Mouse (Mus musculus): Measurements from ENCODE around the gene Vmn1r81. TPM values are rescaled to one million over a fixed set of nuclear protein-coding genes. Genes with fewer than 3 reads are reported as not detected.

Vmn1r81 gene
- not detected for polyA plus RNA-seq (2014; fragmentation: Illumina TruSeq; extraction: RNeasy Lipid Tissue Mini Kit (QIAGEN cat#74804); ENCODE audit: low read depth, low replicate concordance)

GRCm38 (mm10) chr7:12268169-12268568 lies at the start of gene Vmn1r81:
TSS of gene Vmn1r81 (minus strand) at chr7:12268269.

GRCm38 (mm10) chr7:12300130-12300529 lies 32.1 kb upstream of the Vmn1r81 start, which contains the start of gene Vmn1r82:
TSS of gene Vmn1r82 (plus strand) at chr7:12300430.

Other genes starting within 250 kb of the Vmn1r81 start
- not detected for gene Vmn1r77, start 231.5 kb downstream of the Vmn1r81 start, polyA plus RNA-seq (2014; fragmentation: Illumina TruSeq; extraction: RNeasy Lipid Tissue Mini Kit (QIAGEN cat#74804); ENCODE audit: low read depth, low replicate concordance)
- gene Vmn1r78, start 118.0 kb downstream of the Vmn1r81 start, polyA plus RNA-seq (2014; fragmentation: Illumina TruSeq; extraction: RNeasy Lipid Tissue Mini Kit (QIAGEN cat#74804); ENCODE audit: low read depth, low replicate concordance), result not detected
- gene Vmn1r79, start 97.0 kb downstream of the Vmn1r81 start, polyA plus RNA-seq (2014; fragmentation: Illumina TruSeq; extraction: RNeasy Lipid Tissue Mini Kit (QIAGEN cat#74804); ENCODE audit: low read depth, low replicate concordance), result not detected
- gene Vmn1r80, start 79.0 kb downstream of the Vmn1r81 start, polyA plus RNA-seq (2014; fragmentation: Illumina TruSeq; extraction: RNeasy Lipid Tissue Mini Kit (QIAGEN cat#74804); ENCODE audit: low read depth, low replicate concordance), result not detected
- not detected for gene Vmn1r82, start 32.2 kb upstream of the Vmn1r81 start, polyA plus RNA-seq (2014; fragmentation: Illumina TruSeq; extraction: RNeasy Lipid Tissue Mini Kit (QIAGEN cat#74804); ENCODE audit: low read depth, low replicate concordance)
- gene Vmn1r83, start 61.2 kb upstream of the Vmn1r81 start, polyA plus RNA-seq (2014; fragmentation: Illumina TruSeq; extraction: RNeasy Lipid Tissue Mini Kit (QIAGEN cat#74804); ENCODE audit: low read depth, low replicate concordance), result not detected
- not detected for gene Vmn1r84, start 101.0 kb upstream of the Vmn1r81 start, polyA plus RNA-seq (2014; fragmentation: Illumina TruSeq; extraction: RNeasy Lipid Tissue Mini Kit (QIAGEN cat#74804); ENCODE audit: low read depth, low replicate concordance)
- gene Zfp551, start 154.5 kb upstream of the Vmn1r81 start, polyA plus RNA-seq (2014; fragmentation: Illumina TruSeq; extraction: RNeasy Lipid Tissue Mini Kit (QIAGEN cat#74804); ENCODE audit: low read depth, low replicate concordance), result 1.5 TPM
- 10.0 TPM for gene Zfp606, start 210.0 kb upstream of the Vmn1r81 start, polyA plus RNA-seq (2014; fragmentation: Illumina TruSeq; extraction: RNeasy Lipid Tissue Mini Kit (QIAGEN cat#74804); ENCODE audit: low read depth, low replicate concordance)
- gene 2900092C05Rik, start 244.2 kb upstream of the Vmn1r81 start, polyA plus RNA-seq (2014; fragmentation: Illumina TruSeq; extraction: RNeasy Lipid Tissue Mini Kit (QIAGEN cat#74804); ENCODE audit: low read depth, low replicate concordance), result not detected